Mouse (Mus musculus) megakaryocyte, embryonic 14.5 days (primary cell): ENCODE measurements around the gene Bnc1.

Experiments used
- FLI1 ChIP-seq: IDR thresholded peaks from 2 replicates; pipeline ENCODE4 v1.6.1; 2012; ENCODE audit warnings: low read length, inconsistent platforms, mixed read lengths
- GATA1 ChIP-seq: IDR thresholded peaks from 3 replicates; pipeline ENCODE4 v1.6.1; 2012; ENCODE audit warnings: mixed read lengths, low read length, inconsistent platforms, borderline replicate concordance

DNA sequence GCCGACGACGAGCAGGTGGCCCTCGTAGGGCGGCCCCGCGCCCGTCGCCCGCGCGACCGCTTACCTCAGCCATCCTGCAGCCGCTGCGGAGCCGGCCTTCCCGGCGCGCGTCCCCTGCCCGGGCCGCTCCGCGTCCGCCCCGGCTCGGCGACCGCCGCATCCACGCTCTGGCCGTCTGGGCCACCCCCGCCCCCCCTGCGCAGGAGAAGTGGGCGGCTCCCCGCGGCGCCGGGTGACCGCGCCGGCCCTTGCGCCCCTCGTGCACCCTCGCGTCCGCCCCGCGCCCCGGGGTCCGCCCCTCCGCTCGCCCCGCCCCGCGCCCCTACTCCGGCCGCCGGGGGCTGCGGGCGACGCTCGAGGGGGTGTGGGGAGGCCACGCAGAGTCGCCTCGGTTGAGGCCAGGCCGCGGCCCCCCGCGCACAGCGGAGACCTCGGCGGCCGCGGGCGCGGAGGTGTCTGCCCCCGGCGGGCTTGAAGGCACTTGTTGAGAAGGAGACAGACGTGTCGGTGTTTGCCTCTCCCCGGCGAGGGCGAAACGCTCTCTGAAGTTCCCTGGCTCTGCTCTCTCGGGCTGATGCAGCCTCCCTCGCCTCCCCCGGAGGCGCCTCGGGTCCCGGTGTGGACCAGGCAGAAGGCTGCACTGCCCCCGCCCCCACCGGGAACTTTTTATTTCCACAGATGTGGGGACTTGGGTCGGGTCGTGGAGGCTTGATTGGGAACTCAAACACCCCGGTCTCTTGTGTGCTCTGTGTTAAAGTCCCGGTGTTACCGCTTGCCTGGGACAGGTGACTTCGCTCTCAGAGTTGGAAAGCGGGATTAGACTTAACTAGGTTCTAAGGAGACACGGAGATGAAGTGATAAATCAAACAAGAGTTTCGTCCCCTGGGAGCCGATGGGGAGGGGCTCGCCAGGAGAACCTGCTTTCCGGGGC is at the start of gene Bnc1:
- TF ChIP-seq GATA1 (no peak), FLI1 (no peak)
